Mouse (Mus musculus): ENCODE measurements at regions not wholly inside any gene's neighbourhood (a gene's known extent, or its start where the extent isn't known, plus 50 kb on each side); places are given as distances from the start of the nearest gene placed in this dataset.

DNA sequence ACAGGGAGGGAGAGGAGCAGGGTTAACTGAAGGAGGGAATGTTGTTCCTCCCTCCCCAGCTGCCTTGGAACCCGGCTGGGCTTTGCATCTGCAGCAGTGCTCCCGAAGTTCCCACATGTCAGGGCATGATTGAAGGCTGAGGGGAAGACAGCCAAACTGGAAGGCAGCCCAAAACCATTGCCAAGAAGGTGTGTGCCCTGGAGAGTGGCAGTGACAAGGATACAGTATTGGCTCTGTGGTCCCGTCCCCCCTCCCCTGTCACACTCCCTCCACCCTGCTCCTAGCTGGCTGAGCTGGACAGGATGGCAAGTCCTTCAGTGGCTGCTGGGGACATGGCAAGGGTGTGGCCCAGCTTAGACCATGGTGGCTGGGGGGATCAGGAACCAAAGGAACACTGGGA lies 79.1 kb downstream of the Cyp26b1 start:
- no peak for TF ChIP-seq GATA4 (IDR thresholded peaks at IDR 0.05; ENCODE audit: insufficient replicate concordance, low read length)

DNA sequence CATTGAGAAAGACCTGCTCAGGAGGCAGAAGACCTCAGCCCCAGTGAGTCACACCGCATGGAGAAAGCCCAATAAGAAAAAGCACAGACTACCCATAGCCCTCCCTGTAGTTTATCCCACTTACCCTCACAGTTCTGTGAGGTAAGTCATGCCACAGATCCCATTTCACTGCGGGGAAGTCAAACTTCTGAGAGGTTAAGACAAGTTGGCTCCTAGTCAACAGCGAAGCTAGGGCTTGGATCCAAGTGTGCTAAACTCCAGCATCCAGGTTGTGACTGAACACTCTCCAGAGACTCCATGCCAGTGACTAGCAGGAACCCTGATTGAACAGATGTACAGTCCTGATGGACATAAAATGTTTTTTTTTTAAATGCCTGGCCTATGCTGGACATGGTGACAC lies 85.1 kb downstream of the Cyp26b1 start:
- no peak for TF ChIP-seq GATA4 (IDR thresholded peaks at IDR 0.05; ENCODE audit: insufficient replicate concordance, low read length)

GRCm38 (mm10) chr6:84506675-84507074 lies 87.0 kb downstream of the Cyp26b1 start:
- TF ChIP-seq GATA4 (IDR thresholded peaks at IDR 0.05; ENCODE audit: insufficient replicate concordance, low read length), result no peak

DNA sequence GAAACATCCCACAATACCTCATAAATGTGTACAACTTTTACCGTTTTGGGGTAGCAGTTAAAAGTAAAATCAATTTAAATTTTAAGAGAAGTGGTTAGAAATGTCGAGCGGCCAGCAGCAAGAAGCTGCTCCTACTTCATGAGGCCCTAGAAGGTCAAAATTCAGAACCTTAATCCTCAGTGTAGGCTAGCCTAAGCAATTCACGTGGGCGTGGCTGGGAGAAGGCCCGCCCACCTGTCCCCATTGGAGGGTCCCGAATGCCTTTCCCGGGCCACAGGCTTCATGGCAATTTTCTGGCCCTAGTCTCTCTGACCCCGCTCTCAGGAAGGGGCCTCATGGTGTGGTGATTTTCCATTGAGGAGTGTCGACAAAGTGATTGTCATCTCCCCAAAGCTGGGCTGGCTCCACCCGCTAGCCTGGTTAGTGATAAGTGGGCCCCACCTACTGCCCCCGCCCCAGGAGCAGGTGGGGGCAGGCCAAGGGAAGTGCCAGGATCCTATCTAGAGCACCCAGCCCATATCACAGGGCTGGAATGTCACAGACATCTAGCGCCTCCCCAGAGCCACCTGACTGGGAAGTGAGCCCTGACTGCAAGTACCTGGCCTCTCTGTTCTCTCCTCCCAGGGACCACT lies 93.3 kb downstream of the Cyp26b1 start:
- no peak for TF ChIP-seq GATA4 (IDR thresholded peaks at IDR 0.05; ENCODE audit: insufficient replicate concordance, low read length)

GRCm38 (mm10) chr6:84498076-84498475 lies 95.6 kb downstream of the Cyp26b1 start:
- TF ChIP-seq GATA4 (IDR thresholded peaks at IDR 0.05; ENCODE audit: insufficient replicate concordance, low read length), result no peak

DNA sequence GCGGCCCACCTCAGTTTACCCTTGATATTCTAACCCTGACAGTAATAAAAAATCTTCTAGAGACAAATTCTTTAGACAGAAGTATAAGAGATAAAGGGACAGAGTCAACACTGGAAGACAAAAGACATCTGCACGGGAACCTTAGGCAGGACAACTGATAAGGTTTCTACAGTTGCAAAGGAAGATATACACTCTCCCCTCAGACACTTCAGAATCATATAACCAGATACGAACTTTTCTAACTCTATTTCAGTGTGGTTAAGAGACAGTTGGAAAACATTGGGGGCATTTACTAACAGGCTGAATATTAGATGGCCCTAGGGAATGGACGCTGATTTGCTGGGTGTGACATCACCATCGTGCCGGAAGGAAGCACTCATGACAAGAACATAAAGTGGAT lies 100.0 kb downstream of the Cyp26b1 start:
- no peak for TF ChIP-seq GATA4 (IDR thresholded peaks at IDR 0.05; ENCODE audit: insufficient replicate concordance, low read length)

DNA sequence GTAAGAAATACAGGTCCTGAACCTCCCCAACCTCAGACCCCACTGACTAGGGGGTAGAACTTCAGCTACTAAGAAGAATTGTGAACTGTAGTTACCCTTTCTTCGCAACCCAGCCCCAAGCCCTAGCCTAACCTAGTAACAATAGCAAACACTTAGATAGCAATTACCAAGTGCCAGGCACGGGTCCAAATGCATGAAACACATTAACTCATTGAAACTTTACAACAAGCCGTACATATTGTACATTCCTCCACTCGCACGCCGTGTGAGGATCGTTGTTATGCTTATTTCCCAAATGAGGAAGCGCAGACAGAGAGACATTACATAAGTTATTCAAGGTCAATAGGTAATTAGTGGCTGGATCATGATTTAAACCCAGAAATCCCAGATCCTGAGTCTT lies 100.5 kb downstream of the Cyp26b1 start:
- TF ChIP-seq GATA4 (IDR thresholded peaks at IDR 0.05; ENCODE audit: insufficient replicate concordance, low read length), result no peak

GRCm38 (mm10) chr6:84492594-84492993 lies 101.1 kb downstream of the Cyp26b1 start:
- no peak for TF ChIP-seq GATA4 (IDR thresholded peaks at IDR 0.05; ENCODE audit: insufficient replicate concordance, low read length)

DNA sequence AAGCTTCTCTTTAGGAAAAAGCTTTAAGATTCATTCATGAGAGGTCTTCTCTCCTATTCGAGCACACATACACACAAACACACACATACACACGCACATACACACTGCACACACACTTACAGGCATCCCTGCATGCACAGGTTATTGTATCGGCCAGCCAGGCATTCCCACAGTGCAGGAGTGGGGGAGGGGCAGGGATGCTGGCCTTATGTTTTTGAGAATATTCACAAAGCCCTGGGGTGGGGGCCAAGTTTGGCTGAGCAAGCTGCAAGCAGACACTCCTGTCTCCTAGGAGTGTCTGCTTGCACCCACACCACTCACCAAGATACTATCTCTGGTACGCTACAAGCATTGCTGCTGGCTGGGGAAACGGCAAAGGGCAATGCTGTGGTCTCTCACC lies 102.6 kb downstream of the Cyp26b1 start:
- no peak for TF ChIP-seq GATA4 (IDR thresholded peaks at IDR 0.05; ENCODE audit: insufficient replicate concordance, low read length)

DNA sequence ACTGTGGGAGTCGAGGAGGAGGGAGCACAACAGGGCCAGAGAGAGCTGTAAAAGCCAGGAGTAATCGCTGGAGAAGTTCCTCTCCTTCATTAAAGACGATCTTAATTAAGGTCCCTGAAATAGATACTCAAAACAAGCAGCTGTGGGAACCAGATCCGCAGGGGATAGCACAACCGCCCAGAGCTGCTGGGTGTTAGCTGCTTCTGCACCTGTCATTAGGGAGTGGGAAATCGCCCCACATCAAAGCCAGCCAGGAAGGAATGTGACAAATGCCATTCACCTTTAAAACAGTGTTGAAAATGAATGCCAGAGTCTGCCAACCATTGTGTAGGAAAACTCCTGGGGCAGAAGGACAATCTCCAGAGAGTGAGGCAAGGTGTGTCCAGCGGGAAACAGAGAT lies 112.5 kb downstream of the Cyp26b1 start:
- no peak for TF ChIP-seq GATA4 (IDR thresholded peaks at IDR 0.05; ENCODE audit: insufficient replicate concordance, low read length)

- TF ChIP-seq GATA4 (IDR thresholded peaks at IDR 0.05; ENCODE audit: insufficient replicate concordance, low read length), result no peak
Observed at GRCm38 (mm10) chr6:84477072-84477471, 116.6 kb downstream of the Cyp26b1 start.

DNA sequence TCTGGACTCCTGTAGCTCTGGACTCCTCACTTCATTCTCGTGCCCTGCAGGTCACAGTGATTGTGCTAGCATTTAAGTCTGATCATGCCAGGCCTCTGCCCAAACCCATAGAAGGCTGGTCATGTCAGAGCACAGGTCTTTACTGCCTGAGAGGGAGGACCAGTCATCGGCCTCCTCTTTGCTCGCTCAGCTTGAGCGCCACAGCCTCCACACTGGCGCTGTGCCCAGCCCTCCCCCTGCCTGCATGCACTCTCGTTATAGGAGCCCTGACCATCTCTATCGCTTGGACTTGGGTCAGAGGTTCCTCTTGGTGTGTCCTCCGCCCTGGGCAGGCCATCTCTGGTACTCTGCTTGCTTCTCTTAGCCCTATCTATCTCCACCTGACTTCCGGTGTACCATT lies 117.2 kb downstream of the Cyp26b1 start:
- TF ChIP-seq GATA4 (IDR thresholded peaks at IDR 0.05; ENCODE audit: insufficient replicate concordance, low read length), result no peak

GRCm38 (mm10) chr6:84474835-84475234 lies 118.9 kb downstream of the Cyp26b1 start:
- TF ChIP-seq GATA4 (IDR thresholded peaks at IDR 0.05; ENCODE audit: insufficient replicate concordance, low read length), result no peak

- TF ChIP-seq GATA4 (IDR thresholded peaks at IDR 0.05; ENCODE audit: insufficient replicate concordance, low read length), result no peak
Observed at GRCm38 (mm10) chr6:84473171-84473570, 120.5 kb downstream of the Cyp26b1 start.

GRCm38 (mm10) chr6:84472287-84472686 lies 121.4 kb downstream of the Cyp26b1 start:
- no peak for TF ChIP-seq GATA4 (IDR thresholded peaks at IDR 0.05; ENCODE audit: insufficient replicate concordance, low read length)

- no peak for TF ChIP-seq GATA4 (IDR thresholded peaks at IDR 0.05; ENCODE audit: insufficient replicate concordance, low read length)
Observed at GRCm38 (mm10) chr6:84467319-84467718, 126.4 kb downstream of the Cyp26b1 start.

DNA sequence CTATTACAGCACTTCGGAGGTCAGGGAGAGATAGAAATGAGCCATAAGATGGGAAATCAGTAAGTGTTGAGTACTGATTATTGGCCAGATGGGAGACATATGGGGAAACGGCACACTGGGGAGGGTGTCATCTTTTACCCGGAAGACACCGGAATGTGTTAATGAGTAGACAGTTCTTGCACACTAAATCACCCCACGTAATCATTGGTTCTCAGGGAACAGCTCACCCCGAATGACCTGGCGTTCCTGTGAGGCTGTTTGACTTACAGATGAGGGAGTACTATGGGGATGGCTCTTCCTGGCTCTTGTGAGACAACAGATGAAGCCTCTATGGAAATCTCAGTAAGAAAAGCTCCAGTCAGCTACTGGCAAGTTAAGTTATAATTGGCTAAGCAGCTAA lies 127.5 kb downstream of the Cyp26b1 start:
- no peak for TF ChIP-seq GATA4 (IDR thresholded peaks at IDR 0.05; ENCODE audit: insufficient replicate concordance, low read length)
